Mouse (Mus musculus) kidney, embryonic 15.5 days (tissue): ENCODE measurements around the gene Ccnq. TPM values are rescaled to one million over a fixed set of nuclear protein-coding genes. Genes with fewer than 3 reads are reported as not detected.

Source experiments
- ATAC-seq: fragments of 200-750 bp; cut with Nextera tagmentation; replicated peaks from 2 replicates; pipeline ENCODE4 v1.8.0; 2017; ENCODE audit warnings: moderate TSS enrichment; ENCODE audit not compliant: low FRiP score
- H3K27ac ChIP-seq: fragments of 300-500 bp; sonication (generic); 2 replicates; pipeline ENCODE4 v1.5.1; 2015; ENCODE audit warnings: mild to moderate bottlenecking, inconsistent platforms
- H3K27me3 ChIP-seq: fragments of 300-500 bp; sonication (generic); 2 replicates; pipeline ENCODE4 v1.6.1; 2015; ENCODE audit warnings: inconsistent platforms
- H3K36me3 ChIP-seq: fragments of 300-500 bp; sonication (generic); 2 replicates; pipeline ENCODE4 v1.6.1; 2015; ENCODE audit warnings: inconsistent platforms
- H3K4me1 ChIP-seq: fragments of 300-500 bp; sonication (generic); 2 replicates; pipeline ENCODE4 v1.6.1; 2015; ENCODE audit warnings: inconsistent platforms
- H3K4me2 ChIP-seq: fragments of 300-500 bp; sonication (generic); 2 replicates; pipeline ENCODE4 v1.6.1; 2015; ENCODE audit warnings: moderate library complexity, mild to moderate bottlenecking, inconsistent platforms
- H3K4me3 ChIP-seq: fragments of 300-500 bp; sonication (generic); replicated peaks from 2 replicates; pipeline ENCODE4 v1.5.1; 2015; ENCODE audit warnings: mild to moderate bottlenecking, inconsistent platforms
- H3K9ac ChIP-seq: fragments of 300-500 bp; sonication (generic); 2 replicates; pipeline ENCODE4 v1.6.1; 2015; ENCODE audit warnings: mild to moderate bottlenecking, inconsistent platforms
- H3K9me3 ChIP-seq: fragments of 300-500 bp; sonication (generic); replicated peaks from 2 replicates; pipeline ENCODE4 v1.6.1; 2016; ENCODE audit warnings: inconsistent platforms
- WGBS: fragments of 180-500 bp; shearing (Covaris S2); methylation state at CpG from one replicate; pipeline ENCODE4 v1.1.7; 2015; ENCODE audit warnings: mixed read lengths; 5-methylcytosine and 5-hydroxymethylcytosine counted together
- polyA plus RNA-seq: library from polyadenylated mRNA; unstranded; fragments of >200 nt; fragmentation: Nextera tagmentation; extraction: Ambion mirVana; gene quantifications from 2 replicates; pipeline ENCODE4 v1.2.1, GENCODE M21; 2015

Ccnq gene
- 41.8 and 45.7 TPM in 2 replicates for polyA plus RNA-seq

DNA sequence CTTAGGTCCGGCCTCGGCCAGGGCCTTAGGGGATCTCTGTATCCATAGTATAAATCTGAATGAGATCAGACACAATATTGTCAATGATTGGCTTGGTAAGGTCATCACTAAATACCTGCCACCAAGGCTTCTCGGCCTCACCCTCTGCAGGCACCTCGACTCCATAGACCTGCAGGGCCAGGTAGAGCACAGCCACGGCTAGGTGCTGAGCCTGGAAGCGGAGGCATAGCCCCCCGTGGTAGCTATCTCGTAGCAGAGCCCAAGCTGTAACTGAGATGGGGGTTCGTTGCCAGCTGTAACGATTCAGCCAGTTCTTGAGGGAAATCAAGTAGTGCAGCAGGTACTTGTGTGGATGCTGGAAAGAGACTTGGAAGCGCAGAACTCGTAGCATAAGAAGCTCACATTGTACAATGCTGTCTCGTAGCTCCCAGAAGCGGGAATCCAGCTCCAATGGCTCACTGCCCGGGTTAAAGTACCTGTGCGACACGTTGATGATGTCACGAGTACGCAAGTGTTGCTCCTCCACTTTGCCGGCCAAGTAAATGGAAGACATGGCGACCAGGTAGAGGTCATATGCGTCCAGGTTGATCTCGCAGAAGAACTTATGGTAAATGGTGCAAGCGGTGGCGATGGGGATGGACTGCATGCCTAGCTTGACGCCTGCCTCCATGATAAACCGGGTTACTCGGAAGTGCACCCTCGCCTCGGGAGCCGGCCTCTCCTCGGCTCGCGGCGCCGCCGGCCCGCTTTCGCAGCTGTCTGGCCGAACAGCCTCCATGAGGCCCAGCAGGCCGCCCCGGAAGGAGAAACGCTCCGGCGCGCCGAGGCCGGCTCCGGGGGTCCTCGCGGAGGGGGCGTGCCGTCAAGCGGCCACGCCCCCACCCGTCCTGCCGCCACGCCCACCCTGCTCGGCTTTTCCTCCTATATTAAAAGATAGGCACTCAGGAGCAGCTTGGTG is at the start of gene Ccnq:
Ccnq (minus strand) TSS at position 845 of the 958 bp plus-strand sequence.
- no peaks in the 10 kb centered on the region for H3K27me3 ChIP-seq
- WGBS, result 9% methylated on average over 59 of the region's 59 CpGs
- peak within 1 kb of the TSS; percentile 86 for H3K27ac ChIP-seq
- H3K4me1 ChIP-seq, result peaks cover 8% of the 10 kb centered on the region
- H3K36me3 ChIP-seq, result peaks cover 18% of the 10 kb centered on the region
- ATAC-seq, result peak; percentile 96
- H3K4me2 ChIP-seq, result peak within 1 kb of the TSS; percentile 84
- peak within 1 kb of the TSS; percentile 71 for H3K9ac ChIP-seq
- H3K4me3 ChIP-seq, result peak within 1 kb of the TSS; percentile 76
- H3K9me3 ChIP-seq, result no peaks in the 10 kb centered on the region

DNA sequence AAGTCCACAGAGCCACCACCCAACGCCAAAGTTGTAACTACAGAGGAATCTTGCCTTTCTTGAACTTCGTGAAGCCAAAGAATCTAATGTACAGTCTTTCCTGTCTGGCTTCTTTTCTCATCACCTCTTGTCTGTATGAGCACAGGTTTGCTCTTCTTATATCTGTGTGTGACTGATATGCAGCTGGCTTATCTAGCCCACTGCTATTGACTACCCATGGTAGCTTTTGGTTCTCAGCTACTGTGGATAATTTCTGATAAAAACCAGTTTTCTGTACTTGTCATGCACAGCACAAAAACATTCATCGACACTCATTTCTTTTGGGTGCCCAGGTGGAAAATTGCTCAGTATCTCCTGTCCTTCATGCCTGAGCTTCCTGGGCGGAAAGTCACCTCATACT is 49.6 kb upstream of the Ccnq start:
- ATAC-seq, result no peak
- Histone ChIP-seq H3K9ac (no peak overlapping the region), H3K4me1 (0 out of 2 replicates have a peak, but pooled peaks cover 3% of the 10 kb centered on the region), H3K4me2 (no peak overlapping the region), H3K9me3 (no peaks in the 10 kb centered on the region), H3K27ac (no peak overlapping the region), H3K4me3 (no peak overlapping the region), H3K27me3 (no peaks in the 10 kb centered on the region), H3K36me3 (no peaks in the 10 kb centered on the region)
- 85% methylated on average over 4 of the region's 4 CpGs for WGBS

DNA sequence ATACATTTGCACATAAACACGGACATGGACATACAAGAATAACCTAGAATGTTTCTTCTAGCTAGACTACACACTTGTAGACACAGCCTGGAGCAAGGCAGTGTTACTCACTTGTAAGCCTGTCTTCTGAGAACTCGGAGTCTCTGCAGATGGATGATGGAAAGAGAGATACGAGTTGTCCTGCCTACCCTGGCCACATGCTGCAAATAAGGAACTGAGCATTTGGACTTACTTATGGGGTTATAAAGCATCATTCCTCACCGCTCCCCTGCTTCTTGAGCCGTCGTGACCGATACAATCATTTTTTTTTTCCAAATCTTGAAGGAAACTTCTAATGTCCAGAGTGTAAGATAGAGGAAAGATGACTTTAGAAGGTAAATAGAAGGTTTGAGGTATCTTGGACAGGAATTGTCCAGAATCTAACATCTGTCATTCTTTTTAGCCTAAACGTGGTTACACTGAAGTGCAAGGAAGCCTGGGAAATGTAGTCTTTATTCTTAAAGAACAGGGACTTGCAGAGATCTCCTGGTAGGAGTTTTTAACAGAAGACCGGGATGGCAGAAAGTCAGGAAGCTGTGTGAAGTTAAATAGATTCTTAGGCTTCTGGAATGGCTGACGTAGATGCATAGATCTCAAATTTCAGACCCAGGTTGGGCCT is 44.7 kb upstream of the Ccnq start:
- Histone ChIP-seq H3K4me2 (no peak overlapping the region), H3K4me1 (peaks cover 19% of the 10 kb centered on the region), H3K27ac (no peak overlapping the region), H3K9ac (no peak overlapping the region), H3K36me3 (no peaks in the 10 kb centered on the region), H3K9me3 (no peaks in the 10 kb centered on the region), H3K27me3 (no peaks in the 10 kb centered on the region), H3K4me3 (no peak overlapping the region)
- 74% methylated on average over 10 of the region's 10 CpGs for WGBS
- ATAC-seq, result no peak

DNA sequence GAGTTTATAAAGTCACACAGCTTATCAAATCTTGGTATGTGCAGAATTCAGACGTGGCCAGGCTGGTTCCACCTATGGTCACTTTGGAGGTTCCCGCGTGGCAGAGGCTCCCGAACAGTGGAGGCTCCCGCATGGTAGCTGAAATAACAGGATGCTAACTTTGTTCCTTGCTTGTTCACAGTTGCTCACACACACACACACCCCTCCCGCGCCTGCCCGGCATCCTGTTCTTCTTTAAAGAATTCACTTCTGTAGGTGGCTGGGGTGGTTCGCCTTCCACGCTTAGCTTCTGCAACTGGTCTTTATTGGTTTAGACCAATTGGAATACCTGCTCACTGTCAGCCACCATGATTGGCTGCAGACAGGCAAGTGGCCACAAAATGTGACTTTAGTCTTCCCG is 41.6 kb upstream of the Ccnq start:
- 76% methylated on average over 11 of the region's 11 CpGs for WGBS
- ATAC-seq, result no peak
- H3K4me2 ChIP-seq, result peak overlapping the region; percentile 43
- H3K4me1 ChIP-seq, result peaks cover 22% of the 10 kb centered on the region
- H3K9me3 ChIP-seq, result no peaks in the 10 kb centered on the region
- H3K36me3 ChIP-seq, result no peaks in the 10 kb centered on the region
- H3K9ac ChIP-seq, result no peak overlapping the region
- no peak overlapping the region for H3K27ac ChIP-seq
- H3K27me3 ChIP-seq, result no peaks in the 10 kb centered on the region
- H3K4me3 ChIP-seq, result no peak overlapping the region

DNA sequence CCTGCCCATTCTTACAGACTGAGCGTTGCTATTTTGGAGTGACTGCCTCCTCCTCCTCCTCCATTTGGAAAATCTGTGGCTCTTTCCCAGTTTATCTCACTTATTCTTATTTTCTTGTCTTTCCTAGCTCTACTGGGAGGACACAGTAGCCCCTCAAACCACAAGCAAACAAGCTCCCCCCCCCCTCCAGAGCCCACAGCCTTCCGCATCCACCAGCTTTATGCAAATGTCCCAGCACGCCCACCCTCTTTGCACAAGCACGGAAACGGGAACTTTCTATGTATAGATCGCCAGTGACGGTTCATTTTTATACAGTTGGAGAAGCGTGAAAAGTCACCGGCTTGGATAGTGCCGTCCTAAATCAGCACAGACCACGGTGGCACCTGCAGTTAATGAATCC is 40.9 kb upstream of the Ccnq start:
- no peaks in the 10 kb centered on the region for H3K36me3 ChIP-seq
- peaks cover 23% of the 10 kb centered on the region for H3K4me1 ChIP-seq
- H3K9ac ChIP-seq, result no peak overlapping the region
- peak overlapping the region; percentile 28 for H3K4me3 ChIP-seq
- no peaks in the 10 kb centered on the region for H3K9me3 ChIP-seq
- peak overlapping the region; percentile 43 for H3K4me2 ChIP-seq
- peak overlapping the region; percentile 83; the same call in 1 of the 2 replicates for H3K27ac ChIP-seq
- WGBS, result 31% methylated on average over 11 of the region's 11 CpGs
- no peak for ATAC-seq
- no peaks in the 10 kb centered on the region for H3K27me3 ChIP-seq

DNA sequence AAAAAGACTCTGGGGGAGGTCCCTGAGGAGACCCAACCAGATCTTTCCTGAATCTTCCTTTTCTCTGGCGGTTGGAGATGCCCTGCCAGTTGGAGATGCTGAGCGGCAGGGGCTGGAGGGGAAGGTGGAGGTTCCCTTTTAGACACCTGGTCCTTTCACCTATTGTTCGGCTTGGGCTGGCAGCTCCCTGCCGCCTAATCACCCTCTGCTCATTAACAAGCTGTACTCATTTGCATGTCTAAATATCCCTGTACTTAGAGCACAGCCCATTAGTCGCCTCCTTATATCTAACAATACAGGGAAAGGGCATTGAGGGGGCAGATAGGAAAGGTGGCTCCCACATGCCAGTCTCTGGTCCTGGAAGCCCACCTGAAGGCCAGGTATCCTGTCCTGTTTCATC is 40.5 kb upstream of the Ccnq start:
- Histone ChIP-seq H3K36me3 (no peaks in the 10 kb centered on the region), H3K9ac (no peak overlapping the region; the same call in 1 of the 2 replicates), H3K4me3 (no peak overlapping the region), H3K4me1 (peaks cover 27% of the 10 kb centered on the region), H3K4me2 (peak overlapping the region; percentile 43), H3K27me3 (no peaks in the 10 kb centered on the region), H3K27ac (peak overlapping the region; percentile 83), H3K9me3 (no peaks in the 10 kb centered on the region)
- 57% methylated on average over 5 of the region's 5 CpGs for WGBS
- no peak for ATAC-seq

DNA sequence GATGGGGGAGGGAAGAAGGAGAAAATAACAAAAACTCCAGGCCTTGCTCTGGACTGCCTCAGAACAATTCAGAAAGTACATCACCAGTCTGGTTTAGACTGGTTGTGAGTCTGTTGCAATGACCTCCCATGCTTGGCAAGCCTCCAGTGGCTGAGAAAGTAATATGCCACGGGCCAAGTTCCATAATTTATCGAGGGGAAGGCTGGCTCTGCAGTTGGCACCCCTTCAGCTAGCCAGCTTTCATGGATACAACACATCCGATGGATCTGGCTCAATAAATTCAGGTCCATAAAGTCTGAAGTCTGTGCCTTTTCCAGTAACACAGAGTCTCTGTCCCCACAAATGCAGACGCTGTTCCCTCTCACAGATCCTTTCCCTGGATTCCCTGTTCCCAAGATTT is 40.1 kb upstream of the Ccnq start:
- H3K27ac ChIP-seq, result peak overlapping the region; percentile 83

DNA sequence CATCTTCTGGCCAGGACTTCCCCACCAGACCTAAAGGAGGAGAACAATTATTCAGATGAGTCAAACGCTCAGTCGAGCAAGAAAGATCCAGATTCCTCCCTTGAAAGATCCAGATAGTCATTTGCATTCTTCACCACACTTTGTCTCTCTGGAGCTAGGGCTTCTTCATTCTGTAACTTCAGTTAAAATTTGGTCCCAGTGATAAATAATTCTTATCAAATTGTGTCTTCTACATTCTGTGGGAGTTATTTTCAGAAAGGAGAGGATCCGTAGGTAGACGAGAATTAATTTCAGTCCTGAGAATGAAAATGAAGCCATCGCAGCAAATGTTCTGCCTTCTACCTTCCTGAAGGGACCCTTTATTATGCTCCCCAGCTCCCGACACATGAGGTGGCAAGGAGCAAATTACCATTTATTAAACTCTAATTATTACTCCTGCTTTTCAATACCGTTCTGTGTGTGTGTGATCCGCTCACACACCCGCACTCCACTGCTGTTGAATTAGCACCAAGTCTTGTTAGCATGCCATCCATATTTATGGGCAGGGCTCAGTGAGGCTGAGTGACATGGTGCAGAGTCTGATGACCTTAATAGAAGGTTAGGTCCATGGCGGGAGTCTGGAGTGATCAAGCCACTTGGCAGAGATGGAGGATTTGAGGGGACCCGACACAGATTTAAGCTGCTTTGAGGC is 38.0 kb upstream of the Ccnq start:
- Histone ChIP-seq H3K9ac (no peak overlapping the region), H3K36me3 (no peaks in the 10 kb centered on the region), H3K27me3 (no peaks in the 10 kb centered on the region), H3K27ac (no peak overlapping the region), H3K4me3 (no peak overlapping the region), H3K4me2 (no peak overlapping the region), H3K4me1 (peaks cover 30% of the 10 kb centered on the region), H3K9me3 (no peaks in the 10 kb centered on the region)
- whole genome bisulfite sequencing, result 85% methylated on average over 11 of the region's 11 CpGs
- ATAC-seq, result no peak

More for the DNA sequence above, 40.1 kb upstream of the Ccnq start:
- Histone ChIP-seq H3K36me3 (no peaks in the 10 kb centered on the region), H3K4me1 (peaks cover 27% of the 10 kb centered on the region), H3K9me3 (no peaks in the 10 kb centered on the region), H3K4me3 (no peak overlapping the region), H3K9ac (no peak overlapping the region), H3K4me2 (0 out of 2 replicates have a peak overlapping the region, but pooled peaks have one; percentile 2), H3K27me3 (no peaks in the 10 kb centered on the region)
- no peak for ATAC-seq
- WGBS, result 29% methylated on average over 4 of the region's 4 CpGs

DNA sequence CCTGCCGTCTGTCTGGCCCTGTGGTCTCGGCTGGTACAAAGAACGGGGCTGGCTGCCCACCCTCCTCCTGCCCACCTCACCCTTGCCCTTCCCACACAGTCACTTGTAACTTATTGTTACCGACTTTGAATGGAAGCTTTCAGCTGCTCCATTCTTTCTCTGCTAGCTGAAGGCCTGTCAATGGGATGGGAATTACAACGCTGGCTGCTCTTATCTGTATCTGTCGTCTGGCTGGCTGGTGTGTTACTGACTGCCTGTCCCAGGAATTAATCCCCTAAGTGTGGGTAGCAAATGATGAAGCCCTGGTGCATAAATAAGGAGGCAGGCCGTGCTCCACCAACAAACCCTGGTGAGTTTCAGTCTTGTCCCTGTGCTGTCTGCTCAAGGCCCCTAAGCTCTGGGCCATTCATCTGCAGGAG is 34.5 kb upstream of the Ccnq start:
- Histone ChIP-seq H3K9ac (no peak overlapping the region), H3K4me1 (0 out of 2 replicates have a peak, but pooled peaks cover 14% of the 10 kb centered on the region), H3K27ac (no peak overlapping the region), H3K4me2 (no peak overlapping the region), H3K36me3 (no peaks in the 10 kb centered on the region), H3K9me3 (no peaks in the 10 kb centered on the region), H3K27me3 (no peaks in the 10 kb centered on the region), H3K4me3 (no peak overlapping the region)
- 54% methylated on average over 7 of the region's 7 CpGs for WGBS
- ATAC-seq, result no peak

DNA sequence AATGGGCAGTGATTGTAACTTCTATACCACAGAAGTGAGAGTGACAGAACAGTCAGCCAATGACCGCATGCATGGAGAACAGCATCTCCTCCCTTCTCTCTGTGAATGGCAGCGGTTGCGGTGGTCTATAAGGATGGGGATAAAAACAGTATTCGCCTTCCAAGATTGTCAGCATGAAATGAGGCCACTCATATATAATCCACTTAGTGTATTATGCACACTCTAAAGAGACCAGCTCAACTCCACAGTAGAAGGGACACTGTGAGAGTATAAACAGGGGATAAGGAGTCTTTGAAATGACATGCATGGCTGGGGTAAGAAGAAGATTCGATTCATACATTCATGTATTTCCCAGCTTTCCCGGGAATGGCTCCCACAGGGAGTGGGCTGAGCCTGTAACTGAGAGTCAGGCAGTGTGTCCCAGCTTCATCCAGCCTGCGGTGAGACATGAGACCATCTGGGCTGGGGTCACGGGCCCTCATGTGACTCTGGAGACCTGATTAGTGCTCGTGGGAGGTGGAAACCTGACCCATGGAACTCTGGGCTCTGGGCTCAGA is 31.3 kb upstream of the Ccnq start:
- Histone ChIP-seq H3K27me3 (no peaks in the 10 kb centered on the region), H3K27ac (no peak overlapping the region), H3K9me3 (no peaks in the 10 kb centered on the region), H3K9ac (no peak overlapping the region), H3K36me3 (no peaks in the 10 kb centered on the region), H3K4me1 (0 out of 2 replicates have a peak, but pooled peaks cover 13% of the 10 kb centered on the region), H3K4me3 (no peak overlapping the region), H3K4me2 (no peak overlapping the region)
- WGBS, result 65% methylated on average over 9 of the region's 9 CpGs
- no peak for ATAC-seq

DNA sequence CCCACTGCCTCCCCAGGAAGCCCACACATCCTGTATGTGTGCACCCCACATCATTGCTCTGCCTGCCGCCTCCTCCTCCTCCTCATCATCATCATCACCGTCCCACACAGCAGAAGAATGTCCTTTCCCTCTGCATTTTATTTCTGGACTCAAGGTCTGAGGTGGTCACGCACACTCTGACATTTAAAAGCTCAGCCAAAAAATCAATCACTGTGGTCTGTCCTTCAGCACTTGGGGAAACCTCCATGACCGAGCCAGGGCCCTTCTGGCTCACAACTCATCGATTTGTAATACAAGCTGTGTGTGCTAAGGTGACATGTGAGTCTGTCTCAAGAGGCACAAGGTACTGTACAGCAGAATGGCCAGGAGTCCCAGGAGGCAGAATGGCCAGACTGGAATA is 30.8 kb upstream of the Ccnq start:
- Histone ChIP-seq H3K9me3 (no peaks in the 10 kb centered on the region), H3K36me3 (no peaks in the 10 kb centered on the region)
- WGBS, result 62% methylated on average over 5 of the region's 5 CpGs

More for the DNA sequence above, 30.8 kb upstream of the Ccnq start:
- no peak overlapping the region for H3K4me2 ChIP-seq
- no peaks in the 10 kb centered on the region for H3K27me3 ChIP-seq
- H3K4me1 ChIP-seq, result 0 out of 2 replicates have a peak, but pooled peaks cover 9% of the 10 kb centered on the region
- no peak overlapping the region for H3K9ac ChIP-seq
- no peak overlapping the region for H3K27ac ChIP-seq
- no peak overlapping the region for H3K4me3 ChIP-seq
- no peak for ATAC-seq
